Mouse (Mus musculus) heart, embryonic 16.5 days (tissue): ENCODE data around the gene Trim54. TPM values are rescaled to one million over a fixed set of nuclear protein-coding genes. Genes with fewer than 3 reads are reported as not detected.

Experiments used
- ATAC-seq: fragments of 200-750 bp; cut with Nextera tagmentation; replicated peaks from 2 replicates; pipeline ENCODE4 v1.8.0; 2017; ENCODE audit warnings: moderate number of reproducible peaks; ENCODE audit not compliant: insufficient read depth, low FRiP score; ENCODE audit errors: extremely low read depth
- H3K27ac ChIP-seq: fragments of 300-500 bp; sonication (generic); 2 replicates; pipeline ENCODE4 v1.5.1; 2014; ENCODE audit warnings: mild to moderate bottlenecking, low read length, control low read depth, moderate library complexity
- H3K27me3 ChIP-seq: fragments of 300-500 bp; sonication (generic); 2 replicates; pipeline ENCODE4 v1.6.1; 2014; ENCODE audit warnings: low read length, mixed read lengths; ENCODE audit not compliant: control insufficient read depth, insufficient read depth
- H3K36me3 ChIP-seq: fragments of 300-500 bp; sonication (generic); 2 replicates; pipeline ENCODE4 v1.6.1; 2014; ENCODE audit not compliant: control insufficient read depth, insufficient read depth
- H3K4me1 ChIP-seq: fragments of 300-500 bp; sonication (generic); 2 replicates; pipeline ENCODE4 v1.6.1; 2014; ENCODE audit warnings: low read length, mixed read lengths; ENCODE audit not compliant: control insufficient read depth, insufficient read depth
- H3K4me2 ChIP-seq: fragments of 300-500 bp; sonication (generic); 2 replicates; pipeline ENCODE4 v1.6.1; 2014; ENCODE audit warnings: low read depth, mild to moderate bottlenecking, control low read depth, low read length
- H3K4me3 ChIP-seq: fragments of 300-500 bp; sonication (generic); 2 replicates; pipeline ENCODE4 v1.5.1; 2014; ENCODE audit warnings: mild to moderate bottlenecking, control low read depth, low read length
- H3K9ac ChIP-seq: fragments of 300-500 bp; sonication (generic); 2 replicates; pipeline ENCODE4 v1.6.1; 2014; ENCODE audit warnings: low read length, control low read depth
- H3K9me3 ChIP-seq: fragments of 300-500 bp; sonication (generic); replicated peaks from 2 replicates; pipeline ENCODE4 v1.6.1; 2016; ENCODE audit warnings: low read length; ENCODE audit not compliant: control insufficient read depth
- WGBS: fragments of 180-500 bp; shearing (Covaris S2); extraction: QIAGEN DNeasy Blood & Tissue Kit; methylation state at CpG from one replicate; pipeline ENCODE4 v1.1.7; 2014; 5-methylcytosine and 5-hydroxymethylcytosine counted together
- polyA plus RNA-seq: library from polyadenylated mRNA; unstranded; fragments of >200 nt; fragmentation: Nextera tagmentation; extraction: Ambion mirVana; gene quantifications from 2 replicates; pipeline ENCODE4 v1.2.1, GENCODE M21; 2015

The Trim54 gene
- polyA plus RNA-seq, 1 experiment from 2014 or later: 11.2 TPM

DNA sequence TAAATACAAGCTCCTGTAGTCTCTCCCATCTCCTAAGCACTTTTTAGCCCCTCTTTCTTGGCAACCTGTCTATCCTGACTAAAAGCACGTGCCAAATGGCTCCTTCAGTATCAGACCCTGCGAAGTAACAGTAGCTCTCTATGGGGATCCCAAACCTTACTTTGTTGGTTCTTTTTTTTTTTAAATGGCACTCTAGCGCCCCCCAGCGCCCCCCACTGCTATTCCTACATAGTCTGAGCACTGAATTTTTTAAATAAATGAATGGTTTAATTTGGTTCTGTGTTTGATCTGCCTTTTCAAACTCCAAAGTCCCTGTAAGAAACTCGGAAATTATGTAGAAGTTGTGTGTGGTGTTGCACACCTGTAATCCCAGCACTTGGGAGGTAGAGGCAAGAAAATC lies 9.5 kb downstream of the Trim54 start:
- ATAC-seq: no peak
- Histone ChIP-seq H3K27me3 (no peaks in the 10 kb centered on the region), H3K36me3 (no peaks in the 10 kb centered on the region), H3K9ac (no peak overlapping the region), H3K27ac (no peak overlapping the region), H3K4me1 (no peaks in the 10 kb centered on the region), H3K4me2 (no peak overlapping the region), H3K4me3 (no peak overlapping the region), H3K9me3 (no peaks in the 10 kb centered on the region)
- 40% methylated on average over 5 of the region's 5 CpGs for WGBS

DNA sequence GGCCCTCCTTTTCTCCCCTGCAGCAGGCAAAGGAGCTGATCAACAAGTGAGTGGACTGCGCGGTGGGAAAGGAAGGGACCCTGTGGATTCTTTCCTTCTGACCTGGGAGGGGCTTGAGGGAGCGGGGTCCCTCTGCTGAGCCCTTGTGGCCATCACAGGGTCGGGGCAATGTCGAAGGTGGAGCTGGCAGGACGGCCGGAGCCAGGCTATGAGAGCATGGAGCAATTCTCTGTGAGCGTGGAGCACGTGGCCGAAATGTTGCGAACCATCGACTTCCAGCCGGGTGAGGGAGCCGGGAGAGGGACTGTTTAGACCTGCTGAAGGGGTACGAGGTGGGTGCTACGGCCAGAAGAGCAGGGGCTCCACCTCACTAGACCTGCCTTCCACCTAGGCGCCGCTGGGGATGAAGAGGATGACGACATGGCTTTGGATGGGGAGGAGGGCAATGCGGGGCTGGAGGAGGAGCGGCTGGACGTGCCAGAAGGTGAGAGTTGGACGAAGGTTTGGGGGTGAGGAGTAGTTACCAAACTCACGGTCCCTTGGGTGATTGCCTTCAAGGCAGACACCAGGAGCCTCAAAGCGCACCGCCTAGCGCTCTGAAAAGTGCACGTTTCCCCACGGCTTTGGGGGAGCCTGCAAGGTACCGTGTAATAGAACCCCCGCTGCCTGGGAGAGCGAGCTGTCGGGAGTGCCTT lies 20.4 kb downstream of the Trim54 start:
- H3K4me2 ChIP-seq: no peak overlapping the region
- 2% methylated on average over 33 of the region's 33 CpGs for WGBS
- ATAC-seq: no peak

DNA sequence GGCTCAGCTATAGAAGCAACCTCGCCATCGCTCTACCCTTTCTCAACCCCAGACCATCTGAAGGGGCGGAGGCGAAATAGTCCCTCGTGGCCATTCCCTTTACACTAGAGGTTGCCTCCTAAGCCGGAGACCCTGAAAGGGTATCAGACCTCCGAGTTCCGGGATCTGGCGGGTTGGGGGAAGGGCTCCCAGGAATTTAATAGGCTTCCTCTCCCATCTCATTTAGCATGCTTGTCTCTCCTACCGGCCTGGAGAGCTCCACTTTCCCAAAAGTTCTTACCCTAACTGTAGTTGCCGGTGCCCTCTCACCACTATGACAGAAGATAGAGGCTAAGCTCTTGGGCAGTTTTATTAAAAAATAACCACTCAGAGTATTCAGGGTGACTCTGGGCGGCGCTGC lies 21.1 kb downstream of the Trim54 start:
- Histone ChIP-seq H3K36me3 (peaks cover 7% of the 10 kb centered on the region), H3K4me1 (peaks cover 17% of the 10 kb centered on the region), H3K4me2 (peak overlapping the region; percentile 58), H3K4me3 (peak overlapping the region; percentile 31), H3K9me3 (no peaks in the 10 kb centered on the region), H3K27me3 (peaks cover 47% of the 10 kb centered on the region), H3K27ac (no peak overlapping the region), H3K9ac (no peak overlapping the region)
- ATAC-seq: no peak
- WGBS: 4% methylated on average over 13 of the region's 13 CpGs

More for the DNA sequence above, 20.4 kb downstream of the Trim54 start:
- Histone ChIP-seq H3K4me1 (peaks cover 17% of the 10 kb centered on the region), H3K9me3 (no peaks in the 10 kb centered on the region), H3K27ac (no peak overlapping the region), H3K4me3 (no peak overlapping the region), H3K27me3 (peaks cover 48% of the 10 kb centered on the region), H3K9ac (no peak overlapping the region), H3K36me3 (peaks cover 6% of the 10 kb centered on the region)

DNA sequence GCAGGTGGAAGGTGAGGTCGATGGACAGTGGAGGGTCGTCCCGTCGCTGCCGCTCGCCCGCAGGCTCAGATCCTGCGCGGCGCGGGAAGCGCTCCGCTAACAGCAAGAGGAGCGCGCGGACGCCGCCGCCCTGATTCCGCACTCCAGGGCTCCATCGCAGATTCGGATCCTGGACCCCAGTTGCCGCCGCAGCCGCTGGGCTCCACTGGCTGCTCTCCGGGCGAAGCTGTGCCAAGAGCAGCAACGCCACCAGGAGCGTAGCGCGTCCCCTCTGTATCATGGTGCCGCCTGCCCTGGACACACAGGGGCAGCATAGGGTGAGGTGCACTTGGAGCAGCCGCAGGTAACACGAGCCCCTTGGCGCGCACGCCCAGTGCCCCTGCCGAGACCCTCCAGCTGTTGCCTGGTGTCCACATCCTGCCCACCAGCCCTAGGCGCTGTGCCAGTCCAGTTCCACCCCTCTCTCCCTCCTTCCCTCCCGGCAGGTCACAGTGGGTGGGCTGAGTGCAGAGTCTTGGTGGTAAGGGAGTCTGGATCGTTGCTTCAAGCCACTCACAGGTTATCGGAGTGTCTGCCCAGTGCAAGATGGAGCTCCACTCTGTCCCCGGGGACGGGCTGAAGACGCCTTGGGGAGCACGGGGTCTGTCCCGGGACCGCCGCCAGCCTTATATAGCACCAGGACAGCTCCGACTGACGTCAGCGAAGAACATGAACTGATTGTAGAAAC lies 21.9 kb downstream of the Trim54 start, which contains the start of gene Ucn:
Ucn (minus strand) TSS at position 589 of the 727 bp plus-strand sequence.
- H3K9ac ChIP-seq: no peak within 1 kb of the TSS
- H3K36me3 ChIP-seq: peaks cover 10% of the 10 kb centered on the region
- ATAC-seq: 0 out of 2 replicates have a peak, but pooled peaks have one; percentile 49
- no peak within 1 kb of the TSS for H3K27ac ChIP-seq
- WGBS: 2% methylated on average over 52 of the region's 52 CpGs
- peaks cover 47% of the 10 kb centered on the region for H3K27me3 ChIP-seq
- peak within 1 kb of the TSS; percentile 58 for H3K4me2 ChIP-seq
- peaks cover 17% of the 10 kb centered on the region for H3K4me1 ChIP-seq
- H3K9me3 ChIP-seq: no peaks in the 10 kb centered on the region
- peak within 1 kb of the TSS; percentile 31 for H3K4me3 ChIP-seq

DNA sequence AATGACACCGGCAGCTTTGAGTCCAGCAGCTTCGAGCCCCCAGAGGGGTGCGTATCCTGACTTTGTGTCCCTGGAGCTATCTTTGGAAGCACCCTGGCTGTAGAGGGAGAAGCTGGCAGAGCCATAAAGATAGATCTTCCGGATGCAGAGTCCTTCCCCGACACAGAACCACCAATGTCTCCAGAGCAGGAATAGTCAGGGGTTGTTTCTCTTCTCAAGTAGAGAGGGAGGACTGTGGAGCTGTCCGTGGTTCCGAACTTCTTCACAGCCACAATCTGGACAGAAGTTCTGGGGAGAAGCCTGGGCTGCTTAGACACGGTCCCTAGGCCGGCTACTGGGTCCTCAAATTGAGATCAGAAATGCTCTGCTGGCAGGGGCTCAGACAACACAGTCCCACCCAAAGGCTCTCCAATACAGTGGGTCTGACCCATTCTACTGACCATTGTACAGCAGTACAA lies 22.5 kb downstream of the Trim54 start:
- Histone ChIP-seq H3K36me3 (peaks cover 10% of the 10 kb centered on the region), H3K4me2 (peak overlapping the region; percentile 58), H3K9me3 (no peaks in the 10 kb centered on the region), H3K4me3 (peak overlapping the region; percentile 31), H3K9ac (no peak overlapping the region), H3K27me3 (peaks cover 47% of the 10 kb centered on the region), H3K27ac (no peak overlapping the region), H3K4me1 (peaks cover 17% of the 10 kb centered on the region)
- 9% methylated on average over 9 of the region's 9 CpGs for whole genome bisulfite sequencing
- ATAC-seq: 0 out of 2 replicates have a peak, but pooled peaks have one; percentile 14

DNA sequence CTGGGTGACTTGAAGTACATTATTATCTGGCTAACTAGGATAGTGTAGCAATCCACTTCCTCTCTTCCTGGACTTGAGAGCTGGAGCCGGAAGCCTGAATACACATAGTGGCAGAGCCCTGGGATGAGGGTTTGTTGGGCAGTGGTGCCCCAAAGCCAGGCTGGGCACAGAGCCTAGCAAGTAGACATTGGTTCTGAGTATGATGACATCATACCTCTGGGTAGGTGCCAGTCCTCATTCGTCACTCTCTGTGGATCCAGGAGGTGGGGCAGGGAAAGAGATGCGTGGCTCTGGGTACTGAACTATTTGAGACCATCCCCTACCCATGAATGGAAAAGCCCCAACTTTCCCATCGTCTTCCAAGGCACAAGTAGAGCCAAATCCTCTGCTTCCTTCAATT lies 33.3 kb downstream of the Trim54 start:
- Histone ChIP-seq H3K4me1 (peaks cover 13% of the 10 kb centered on the region), H3K9ac (no peak overlapping the region), H3K27ac (no peak overlapping the region), H3K36me3 (peaks cover 11% of the 10 kb centered on the region), H3K9me3 (no peaks in the 10 kb centered on the region), H3K4me3 (no peak overlapping the region), H3K4me2 (no peak overlapping the region), H3K27me3 (no peaks in the 10 kb centered on the region)
- WGBS: 66% methylated on average over 4 of the region's 4 CpGs
- no peak for ATAC-seq

DNA sequence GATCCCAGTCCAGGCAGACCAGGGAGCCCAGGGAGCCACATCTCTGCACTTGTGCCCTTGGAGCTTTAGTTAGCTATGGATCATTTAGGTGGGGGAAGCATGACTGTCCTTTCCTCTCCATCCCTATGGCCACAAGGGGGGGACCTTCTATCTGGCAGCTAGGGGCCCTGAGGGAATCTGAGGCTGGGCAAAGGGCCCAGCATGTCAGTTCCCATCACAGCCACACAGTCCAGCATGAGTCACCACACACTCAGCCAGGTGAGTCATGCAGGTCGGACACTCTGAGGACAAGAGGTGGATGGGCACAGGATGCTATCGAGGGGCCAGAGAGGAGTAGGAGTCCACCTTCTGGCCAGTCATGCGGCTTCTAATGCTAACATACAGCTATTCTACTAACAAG lies 35.2 kb downstream of the Trim54 start:
- 72% methylated on average over 3 of the region's 3 CpGs for WGBS
- Histone ChIP-seq H3K4me1 (peaks cover 13% of the 10 kb centered on the region), H3K4me3 (no peak overlapping the region), H3K36me3 (peaks cover 3% of the 10 kb centered on the region), H3K27ac (no peak overlapping the region), H3K9ac (no peak overlapping the region), H3K9me3 (no peaks in the 10 kb centered on the region), H3K4me2 (no peak overlapping the region), H3K27me3 (no peaks in the 10 kb centered on the region)
- 0 out of 2 replicates have a peak, but pooled peaks have one; percentile 35 for ATAC-seq

DNA sequence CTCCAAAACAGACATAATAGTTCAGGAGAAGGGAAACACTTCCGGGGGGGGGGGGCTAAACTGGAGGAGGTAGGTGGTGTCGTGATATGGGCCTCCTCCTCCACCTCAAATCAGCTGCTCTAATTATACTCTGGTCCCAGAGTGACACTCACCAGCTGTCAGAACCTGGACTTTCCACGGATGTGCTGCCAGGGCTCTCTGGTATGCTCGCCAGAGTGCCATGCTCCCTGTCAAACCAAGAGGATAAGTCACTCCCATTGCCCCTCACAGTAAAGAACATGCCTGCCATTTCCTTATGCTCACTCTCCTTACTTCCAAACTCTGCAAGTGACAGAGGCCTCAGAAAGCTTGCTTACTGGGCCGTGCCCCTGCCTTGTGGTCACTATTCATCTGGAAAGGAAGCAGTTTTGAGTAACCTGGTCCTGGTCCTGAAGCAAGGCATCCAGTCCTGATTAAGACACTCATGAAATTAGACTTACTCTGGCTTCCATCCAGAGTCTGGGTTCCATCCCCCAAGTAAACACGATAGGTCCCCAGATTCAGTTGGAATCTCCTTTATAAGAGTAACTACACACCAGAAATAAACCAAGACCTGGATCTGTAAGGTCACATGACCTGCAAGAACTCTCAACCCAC lies 37.1 kb downstream of the Trim54 start:
- Histone ChIP-seq H3K4me1 (peaks cover 13% of the 10 kb centered on the region), H3K36me3 (peaks cover 21% of the 10 kb centered on the region), H3K27ac (peak overlapping the region; percentile 66), H3K9me3 (no peaks in the 10 kb centered on the region), H3K9ac (peak overlapping the region; percentile 87), H3K4me3 (peak overlapping the region; percentile 78), H3K27me3 (no peaks in the 10 kb centered on the region), H3K4me2 (peak overlapping the region; percentile 74)
- peak; percentile 38 for ATAC-seq
- 27% methylated on average over 6 of the region's 6 CpGs for WGBS
